Mouse (Mus musculus) embryonic facial prominence, embryonic 10.5 days (tissue): ENCODE data around the gene Stxbp4. TPM values are rescaled to one million over a fixed set of nuclear protein-coding genes. Genes with fewer than 3 reads are reported as not detected.

ENCODE experiments used
- DNase-seq: peaks from one replicate; pipeline ENCODE4 v3.0.0-alpha.2; 2017; ENCODE audit warnings: low spot score
- H3K27ac ChIP-seq: fragments of 300-500 bp; sonication (generic); replicated peaks from 2 replicates; pipeline ENCODE4 v1.5.1; 2016; ENCODE audit warnings: mild to moderate bottlenecking
- H3K27me3 ChIP-seq: fragments of 300-500 bp; sonication (generic); replicated peaks from 2 replicates; pipeline ENCODE4 v1.6.1; 2016; ENCODE audit warnings: low read depth, mild to moderate bottlenecking; ENCODE audit not compliant: poor library complexity, severe bottlenecking
- H3K36me3 ChIP-seq: fragments of 300-500 bp; sonication (generic); replicated peaks from 2 replicates; pipeline ENCODE4 v1.6.1; 2016; ENCODE audit warnings: mild to moderate bottlenecking, moderate library complexity
- H3K4me1 ChIP-seq: fragments of 300-500 bp; sonication (generic); 2 replicates; pipeline ENCODE4 v1.6.1; 2016
- H3K4me3 ChIP-seq: fragments of 300-500 bp; sonication (generic); 2 replicates; pipeline ENCODE4 v1.5.1; 2016; ENCODE audit warnings: mild to moderate bottlenecking, moderate library complexity
- H3K9me3 ChIP-seq: fragments of 300-500 bp; sonication (generic); 2 replicates; pipeline ENCODE4 v1.6.1; 2016; ENCODE audit warnings: mild to moderate bottlenecking
- WGBS: fragments of 180-500 bp; shearing (Covaris S2); methylation state at CpG from one replicate; pipeline ENCODE4 v1.1.7; 2016; 5-methylcytosine and 5-hydroxymethylcytosine counted together
- polyA plus RNA-seq: library from polyadenylated mRNA; unstranded; fragments of >200 nt; fragmentation: Nextera tagmentation; extraction: Ambion mirVana; gene quantifications from 2 replicates; pipeline ENCODE4 v1.2.1, GENCODE M21; 2016

The Stxbp4 gene
- polyA plus RNA-seq, 1 experiment from 2014 or later: 37.9 TPM

DNA sequence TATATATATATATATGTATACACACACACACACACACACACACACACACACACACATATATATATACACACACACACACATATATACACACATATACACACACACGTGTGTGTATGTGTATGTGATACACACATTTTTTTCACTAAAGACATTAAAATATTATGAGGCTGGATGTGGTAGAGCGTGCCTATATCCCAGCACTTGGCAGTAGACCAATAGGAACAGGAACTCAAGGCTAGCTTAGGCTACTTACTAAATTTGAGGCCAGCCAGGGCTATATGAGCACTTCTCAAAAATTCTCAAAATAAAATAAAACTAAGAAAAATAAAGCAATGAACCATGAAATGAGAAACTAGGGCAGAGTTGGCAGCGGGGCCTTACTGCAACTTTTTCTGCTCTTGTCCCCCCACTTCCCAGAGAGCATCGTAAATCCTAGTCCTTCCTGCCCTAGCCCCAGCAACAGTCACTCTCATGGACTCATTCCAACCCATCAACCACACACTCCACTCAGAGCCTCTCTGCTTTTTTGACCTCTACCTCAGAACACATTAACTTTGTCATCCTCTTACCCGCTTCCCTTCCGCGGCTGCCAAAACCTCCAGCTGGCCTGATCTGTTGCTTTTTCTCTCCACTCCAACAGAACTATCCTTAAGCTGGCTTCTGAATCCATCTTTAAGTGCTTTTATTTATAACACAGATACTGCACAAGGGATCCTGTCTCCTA, 60.7 kb downstream of the Stxbp4 start:
- no peaks in the 10 kb centered on the region for H3K27me3 ChIP-seq
- H3K27ac ChIP-seq: no peak overlapping the region
- H3K9me3 ChIP-seq: no peaks in the 10 kb centered on the region
- no peak for DNase-seq
- peaks cover 39% of the 10 kb centered on the region for H3K36me3 ChIP-seq
- WGBS: 94% methylated on average over 7 of the region's 7 CpGs
- no peak overlapping the region for H3K4me3 ChIP-seq
- no peaks in the 10 kb centered on the region for H3K4me1 ChIP-seq

GRCm38 (mm10) chr11:90576282-90576972, 61.5 kb downstream of the Stxbp4 start:
- H3K27me3 ChIP-seq: no peaks in the 10 kb centered on the region
- H3K36me3 ChIP-seq: peaks cover 46% of the 10 kb centered on the region
- no peak overlapping the region for H3K27ac ChIP-seq
- H3K9me3 ChIP-seq: no peaks in the 10 kb centered on the region
- no peak overlapping the region for H3K4me3 ChIP-seq
- 93% methylated on average over 8 of the region's 8 CpGs for WGBS
- no peak for DNase-seq
- H3K4me1 ChIP-seq: no peaks in the 10 kb centered on the region

DNA sequence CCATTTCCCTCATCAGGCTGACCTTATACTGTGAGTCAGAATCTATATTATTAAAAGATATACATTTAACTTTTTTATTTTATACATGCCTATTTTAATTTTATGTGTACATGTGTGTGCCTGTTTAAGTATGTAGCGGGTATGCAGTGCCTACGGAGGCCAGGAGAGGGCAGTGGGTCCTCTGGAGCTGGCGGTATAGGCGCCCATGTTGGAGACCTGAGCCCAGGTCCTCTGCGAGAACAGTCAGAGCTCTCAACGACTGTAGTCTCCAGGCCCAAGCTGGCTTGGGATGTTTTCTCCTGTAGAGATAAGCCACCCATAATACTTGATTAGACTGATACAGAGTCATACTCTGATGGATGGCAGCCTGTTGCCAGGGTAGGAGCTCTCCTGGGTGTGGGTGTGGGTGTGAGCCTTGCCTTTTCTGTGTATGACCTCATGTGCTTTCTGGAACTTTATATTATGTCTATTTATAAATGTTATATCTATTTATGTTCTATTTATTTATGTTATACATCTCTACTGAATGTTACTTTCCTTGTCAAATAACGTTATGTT, 62.3 kb downstream of the Stxbp4 start:
- no peak for DNase-seq
- H3K36me3 ChIP-seq: peaks cover 54% of the 10 kb centered on the region
- H3K9me3 ChIP-seq: no peaks in the 10 kb centered on the region
- WGBS: 94% methylated on average over 7 of the region's 7 CpGs
- H3K4me1 ChIP-seq: no peaks in the 10 kb centered on the region
- no peak overlapping the region for H3K4me3 ChIP-seq
- H3K27ac ChIP-seq: no peak overlapping the region
- H3K27me3 ChIP-seq: no peaks in the 10 kb centered on the region

DNA sequence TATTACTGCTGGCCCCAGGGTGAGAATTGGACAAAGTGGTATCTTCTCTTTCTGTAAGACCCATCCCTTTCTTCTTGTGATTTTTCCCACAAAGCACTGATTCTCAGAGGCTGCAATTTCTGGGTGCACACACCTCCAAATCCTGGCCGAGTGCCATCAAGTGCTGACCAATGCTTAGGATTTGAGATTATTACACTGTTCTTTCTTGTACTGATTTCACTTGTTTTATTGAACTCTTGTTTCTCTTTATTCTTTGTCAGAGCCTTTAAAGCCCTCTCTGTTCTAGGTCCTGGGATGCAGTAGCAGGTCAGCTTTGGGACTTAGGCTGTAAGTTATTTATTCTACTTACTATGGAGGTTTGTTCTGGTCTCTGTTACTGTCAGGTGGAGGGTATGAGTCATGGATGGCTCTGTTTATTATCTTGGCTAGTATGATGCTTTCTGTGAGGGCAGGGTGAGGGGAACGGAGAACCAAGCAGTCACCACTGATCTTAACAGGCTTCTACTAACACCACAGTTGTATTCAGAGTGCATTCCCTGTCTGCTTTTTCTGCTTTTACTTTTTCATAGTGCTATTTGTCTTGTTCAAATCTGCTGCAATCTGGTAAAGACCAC, 67.1 kb downstream of the Stxbp4 start:
- Histone ChIP-seq H3K27ac (no peak overlapping the region), H3K4me3 (no peak overlapping the region), H3K27me3 (no peaks in the 10 kb centered on the region), H3K9me3 (no peaks in the 10 kb centered on the region), H3K36me3 (peaks cover 75% of the 10 kb centered on the region), H3K4me1 (no peaks in the 10 kb centered on the region)
- no peak for DNase-seq
- WGBS: 95% methylated on average over 2 of the region's 2 CpGs

DNA sequence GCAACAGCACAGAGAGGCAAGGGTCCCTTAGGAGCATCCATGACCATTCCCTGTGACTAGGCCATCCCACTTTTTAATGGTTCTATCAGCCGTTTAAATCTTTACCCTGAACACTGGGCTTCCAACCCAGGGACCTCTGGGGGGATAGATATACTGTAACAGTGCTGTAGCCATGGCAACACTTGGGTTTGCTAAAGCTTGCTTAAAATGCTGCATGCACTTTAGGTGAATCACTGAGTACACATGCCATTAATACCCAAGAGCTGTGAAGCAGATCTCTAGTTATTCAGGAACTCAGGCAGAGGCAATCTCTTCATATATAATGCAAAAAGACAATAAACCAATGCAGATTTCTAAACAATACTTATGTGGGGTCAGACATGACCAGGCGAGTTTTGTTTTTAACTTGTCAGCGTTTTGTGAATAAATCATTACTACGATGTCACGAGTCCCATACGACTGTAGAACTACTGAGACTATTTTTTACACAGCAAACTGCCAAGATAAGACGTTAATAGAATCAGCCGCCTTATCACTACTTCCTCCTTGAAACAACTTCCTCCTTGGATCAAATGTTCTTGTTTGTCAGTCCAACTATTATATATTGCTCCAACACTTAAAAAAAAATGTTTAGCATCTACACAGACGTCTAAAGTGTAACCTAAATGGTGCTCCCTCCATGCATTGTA, 79.4 kb downstream of the Stxbp4 start:
- H3K27ac ChIP-seq: no peak overlapping the region
- no peak for DNase-seq
- peaks cover 17% of the 10 kb centered on the region for H3K36me3 ChIP-seq
- no peaks in the 10 kb centered on the region for H3K4me1 ChIP-seq
- no peak overlapping the region for H3K4me3 ChIP-seq
- 91% methylated on average over 9 of the region's 9 CpGs for WGBS
- no peaks in the 10 kb centered on the region for H3K27me3 ChIP-seq
- no peaks in the 10 kb centered on the region for H3K9me3 ChIP-seq

DNA sequence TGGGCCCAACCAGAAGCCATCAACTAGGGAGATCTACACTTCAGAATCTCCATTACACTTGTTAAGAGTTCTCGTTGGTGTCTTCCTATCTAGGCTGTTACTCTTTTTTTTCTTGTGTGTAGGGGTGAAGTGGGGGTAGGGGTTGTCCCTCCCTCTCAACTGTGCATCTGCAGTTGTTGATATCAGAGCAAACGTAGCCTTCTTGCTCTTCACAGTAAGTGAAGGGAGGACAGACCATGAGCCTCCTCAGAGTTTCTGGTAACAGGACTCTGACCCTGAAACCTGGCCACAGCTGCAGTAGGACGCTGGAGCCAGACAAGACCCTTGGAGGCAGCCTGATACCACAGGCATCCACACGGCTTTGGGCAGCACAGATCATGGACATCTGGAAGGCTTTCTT, 81.4 kb downstream of the Stxbp4 start:
- H3K36me3 ChIP-seq: peaks cover 13% of the 10 kb centered on the region
- no peak overlapping the region for H3K4me3 ChIP-seq
- H3K9me3 ChIP-seq: no peaks in the 10 kb centered on the region
- 79% methylated on average over 4 of the region's 4 CpGs for WGBS
- H3K27ac ChIP-seq: no peak overlapping the region
- peaks cover 5% of the 10 kb centered on the region for H3K27me3 ChIP-seq
- H3K4me1 ChIP-seq: 0 out of 2 replicates have a peak, but pooled peaks cover 3% of the 10 kb centered on the region
- DNase-seq: no peak

GRCm38 (mm10) chr11:90553963-90554362, 83.9 kb downstream of the Stxbp4 start:
- DNase-seq: no peak
- no peak overlapping the region for H3K27ac ChIP-seq
- no peaks in the 10 kb centered on the region for H3K9me3 ChIP-seq
- WGBS: 78% methylated on average over 5 of the region's 5 CpGs
- H3K36me3 ChIP-seq: 0 out of 2 replicates have a peak, but pooled peaks cover 2% of the 10 kb centered on the region
- no peak overlapping the region for H3K4me3 ChIP-seq
- H3K27me3 ChIP-seq: peaks cover 23% of the 10 kb centered on the region
- H3K4me1 ChIP-seq: 0 out of 2 replicates have a peak, but pooled peaks cover 8% of the 10 kb centered on the region

- Histone ChIP-seq H3K36me3 (peaks cover 9% of the 10 kb centered on the region; the same call in 1 of the 2 replicates), H3K27me3 (peaks cover 23% of the 10 kb centered on the region), H3K27ac (no peak overlapping the region), H3K4me3 (no peak overlapping the region), H3K4me1 (peaks cover 12% of the 10 kb centered on the region; the same call in 1 of the 2 replicates), H3K9me3 (no peaks in the 10 kb centered on the region)
- no peak for DNase-seq
- 75% methylated on average over 18 of the region's 18 CpGs for WGBS
Observed at GRCm38 (mm10) chr11:90552303-90553201, 85.3 kb downstream of the Stxbp4 start.

DNA sequence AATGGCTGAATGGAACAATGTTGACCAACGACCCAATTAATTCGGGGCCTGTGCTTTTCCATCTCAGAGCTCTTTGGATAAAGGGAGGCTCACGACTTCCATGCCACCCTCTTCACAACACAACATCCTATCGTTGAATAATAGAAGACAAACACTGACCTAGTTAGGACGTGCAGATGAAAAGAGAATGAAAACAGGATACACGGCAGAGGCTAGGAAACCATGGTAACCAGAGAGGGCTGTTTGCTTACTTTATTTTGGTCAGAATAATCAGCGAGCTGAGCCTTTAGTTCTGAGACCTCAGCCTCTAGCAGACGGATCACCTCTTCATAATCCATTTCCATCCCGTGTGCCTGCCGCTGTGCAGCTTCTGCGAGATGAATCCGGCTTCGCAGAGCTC, 89.3 kb downstream of the Stxbp4 start:
- Histone ChIP-seq H3K4me1 (peaks cover 12% of the 10 kb centered on the region; the same call in 1 of the 2 replicates), H3K27me3 (peaks cover 32% of the 10 kb centered on the region), H3K9me3 (0 out of 2 replicates have a peak, but pooled peaks cover 3% of the 10 kb centered on the region), H3K27ac (no peak overlapping the region), H3K36me3 (peaks cover 33% of the 10 kb centered on the region), H3K4me3 (no peak overlapping the region)
- WGBS: 43% methylated on average over 13 of the region's 13 CpGs
- DNase-seq: peak; percentile 23

- no peaks in the 10 kb centered on the region for H3K9me3 ChIP-seq
- WGBS: 94% methylated on average over 7 of the region's 7 CpGs
- no peaks in the 10 kb centered on the region for H3K4me1 ChIP-seq
- no peak for DNase-seq
- H3K27me3 ChIP-seq: peaks cover 5% of the 10 kb centered on the region; the same call in 1 of the 2 replicates
- peaks cover 58% of the 10 kb centered on the region for H3K36me3 ChIP-seq
- H3K4me3 ChIP-seq: no peak overlapping the region
- H3K27ac ChIP-seq: no peak overlapping the region
Observed at GRCm38 (mm10) chr11:90538636-90539263, 99.1 kb downstream of the Stxbp4 start.

- WGBS: 79% methylated on average over 2 of the region's 2 CpGs
- Histone ChIP-seq H3K4me1 (no peaks in the 10 kb centered on the region), H3K36me3 (peaks cover 57% of the 10 kb centered on the region), H3K4me3 (no peak overlapping the region), H3K9me3 (no peaks in the 10 kb centered on the region), H3K27ac (no peak overlapping the region), H3K27me3 (no peaks in the 10 kb centered on the region)
- no peak for DNase-seq
Observed at GRCm38 (mm10) chr11:90525311-90525710, 112.6 kb downstream of the Stxbp4 start.
